Mouse (Mus musculus) left cerebral cortex, postnatal 14 days (tissue): Measurements from ENCODE around the gene Ube2z. TPM values are rescaled to one million over a fixed set of nuclear protein-coding genes. Genes with fewer than 3 reads are reported as not detected.

Experiments used
- DNase-seq, 2 experiments: peaks; one replicate each; pipeline ENCODE4 v3.0.0; 2021 to 2022; ENCODE audit warnings: low spot score in 2 of 2, mixed read lengths in 1 of 2
- intact Hi-C: fragments of 180-260 bp; cut with DNase I; formaldehyde crosslinking; loops from one replicate; pipeline ENCODE4 v1.15.1; 2025
- total RNA-seq, 2 experiments: library from RNA; stranded (reverse); gene quantifications; 2 replicates each; pipeline ENCODE4 v1.2.3; 2021

Ube2z gene
- total RNA-seq, 2 experiments from 2014 or later = 54.0 to 56.1 TPM

GRCm38 (mm10) chr11:96020622-96021021, 44.6 kb downstream of the Ube2z start:
- intact Hi-C loops = no loop called here
- DNase-seq = no peak

- intact Hi-C loops = no loop called here
- DNase-seq = no peak
Observed at GRCm38 (mm10) chr11:96017941-96018351, 47.2 kb downstream of the Ube2z start.

GRCm38 (mm10) chr11:96015421-96015820, 49.8 kb downstream of the Ube2z start:
- intact Hi-C loops = no loop called here
- no peak for DNase-seq

GRCm38 (mm10) chr11:96011982-96012381, 53.2 kb downstream of the Ube2z start:
- no peak for DNase-seq
- intact Hi-C loops = no loop called here

GRCm38 (mm10) chr11:96008827-96009226, 56.4 kb downstream of the Ube2z start:
- DNase-seq = no peak
- intact Hi-C loops = loop anchor here (5.0 to 10.0 kb wide), 3 partner anchors 193 to 864 kb away; partner anchors contain the start of gene Dlx4

GRCm38 (mm10) chr11:96007516-96008235, 57.5 kb downstream of the Ube2z start:
- no peak for DNase-seq
- intact Hi-C loops = loop anchor here (5.0 to 10.0 kb wide), 3 partner anchors 195 to 863 kb away; partner anchors contain the start of gene Dlx4

GRCm38 (mm10) chr11:96006852-96007515, 58.2 kb downstream of the Ube2z start:
- DNase-seq = no peak
- intact Hi-C loops = loop anchor here (5.0 to 10.0 kb wide), 3 partner anchors 195 to 862 kb away; partner anchors contain the start of gene Dlx4

- intact Hi-C loops = loop anchor here (5.0 to 10.0 kb wide), 3 partner anchors 196 to 862 kb away; partner anchors contain the start of gene Dlx4
- no peak for DNase-seq
Observed at GRCm38 (mm10) chr11:96006367-96006851, 58.8 kb downstream of the Ube2z start.

- intact Hi-C loops = loop anchor here (5.0 to 10.0 kb wide), 3 partner anchors 197 to 861 kb away; partner anchors contain the start of gene Dlx4
- no peak for DNase-seq
Observed at GRCm38 (mm10) chr11:96005403-96006271, 59.6 kb downstream of the Ube2z start, which contains the start of gene Igf2bp1. Gene Igf2bp1 (minus strand): TSS chr11:96005940.

- intact Hi-C loops = loop anchor here (5.0 to 10.0 kb wide), 4 partner anchors 197 to 860 kb away; partner anchors contain the start of gene Dlx4
- no peak for DNase-seq
Observed at GRCm38 (mm10) chr11:96004793-96005402, 60.3 kb downstream of the Ube2z start.

- no peak for DNase-seq
- intact Hi-C loops = loop anchor here (5.0 to 10.0 kb wide), 3 partner anchors 253 to 859 kb away; partner anchors contain the start of gene Dlx4
Observed at GRCm38 (mm10) chr11:96003969-96004792, 61.0 kb downstream of the Ube2z start.

- intact Hi-C loops = loop anchor here (5.0 to 10.0 kb wide), 3 partner anchors 254 to 858 kb away; partner anchors contain the start of gene Dlx4
Observed at GRCm38 (mm10) chr11:96003100-96003900, 61.9 kb downstream of the Ube2z start.

More at GRCm38 (mm10) chr11:96003100-96003900, 61.9 kb downstream of the Ube2z start:
- DNase-seq = no peak

Other genes starting within 250 kb of the Ube2z start
- 10 to 100 TPM; 34.7 to 35.2 TPM for gene Phospho1, start 240.9 kb downstream of the Ube2z start, total RNA-seq
- gene Gngt2, start 228.2 kb downstream of the Ube2z start, total RNA-seq = 1 to 10 TPM; 2.5 to 3.2 TPM
- 1 to 10 TPM; 4.8 to 6.3 TPM for gene Abi3, start 222.9 kb downstream of the Ube2z start, total RNA-seq
- gene B4galnt2, start 150.5 kb downstream of the Ube2z start, total RNA-seq = not detected
- gene Igf2bp1, start 59.4 kb downstream of the Ube2z start, total RNA-seq = under 1 TPM; 0.17 to 0.31 TPM
- gene Gip, start 40.8 kb downstream of the Ube2z start, total RNA-seq = not detected
- gene Snf8, start 30.5 kb downstream of the Ube2z start, total RNA-seq = 10 to 100 TPM; 87.6 to 90.0 TPM
- 100 to 1,000 TPM; 590 to 620 TPM for gene Atp5g1, start 10.3 kb upstream of the Ube2z start, total RNA-seq
- gene Calcoco2, start 46.6 kb upstream of the Ube2z start, total RNA-seq = not detected
- gene Ttll6, start 68.4 kb upstream of the Ube2z start, total RNA-seq = under 1 TPM; 0.18 to 0.27 TPM
- not detected for gene Hoxb13, start 128.9 kb upstream of the Ube2z start, total RNA-seq
- gene Hoxb9, start 206.1 kb upstream of the Ube2z start, total RNA-seq = not detected
- gene Hoxb8, start 216.5 kb upstream of the Ube2z start, total RNA-seq = not detected
- gene Hoxb7, start 221.2 kb upstream of the Ube2z start, total RNA-seq = not detected
- gene Hoxb6, start 227.1 kb upstream of the Ube2z start, total RNA-seq = not detected
- not detected for gene Hoxb5, start 237.9 kb upstream of the Ube2z start, total RNA-seq